Mouse (Mus musculus): ENCODE results near the gene Steap4.
"Not testable (repeated sequence)": the region's sequence is repeated elsewhere in the genome, so short reads cannot be mapped to it uniquely, and the experiment has no call there.

Gene Steap4

GRCm38 (mm10) chr5:7991631-7992030, 31.4 kb downstream of the Steap4 start:
- not testable (repeated sequence) for DNase-seq

DNA sequence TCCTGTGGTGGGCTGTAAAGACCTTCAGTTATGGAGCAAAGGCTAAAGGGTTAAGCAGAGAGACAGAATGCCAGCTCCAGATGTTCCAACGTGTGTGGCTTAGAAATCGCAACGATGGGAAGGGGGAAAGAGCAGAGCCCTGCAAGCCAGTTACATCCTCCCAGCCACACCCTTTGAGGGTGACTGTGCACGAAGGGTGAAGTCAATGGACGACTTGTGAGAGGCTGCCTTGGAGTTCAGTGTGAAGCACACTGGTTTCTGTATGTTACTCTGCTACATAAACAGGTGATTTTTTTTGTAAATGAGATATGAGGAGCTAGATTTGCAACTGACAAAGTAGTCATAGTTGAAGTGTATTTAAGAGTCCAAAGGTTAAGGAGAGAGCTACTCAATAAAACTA, 33.5 kb downstream of the Steap4 start:
- no peak for DNase-seq

- DNase-seq = no peak
Observed at GRCm38 (mm10) chr5:7995288-7995897, 35.1 kb downstream of the Steap4 start.

- DNase-seq = no peak
Observed at GRCm38 (mm10) chr5:7996401-7997044, 36.3 kb downstream of the Steap4 start.

DNA sequence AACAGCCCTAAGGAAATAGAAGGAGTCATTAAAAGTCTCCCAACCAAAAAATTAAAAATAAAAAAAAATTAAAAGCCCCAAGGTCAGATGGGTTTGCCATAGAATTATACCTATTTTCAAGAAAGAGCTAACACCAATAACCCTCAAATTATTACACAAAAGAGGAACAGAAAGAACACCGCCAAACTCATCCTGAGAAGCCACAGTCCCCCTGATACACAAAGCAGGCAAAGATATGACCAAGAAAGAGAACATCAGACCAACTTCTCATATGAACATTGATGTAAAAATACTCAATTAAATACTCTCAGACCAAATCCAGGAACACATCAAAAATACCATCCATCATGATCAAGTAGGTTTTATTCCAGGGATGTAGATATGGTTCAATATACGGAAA, 36.8 kb downstream of the Steap4 start:
- no peak for DNase-seq

- no peak for DNase-seq
Observed at GRCm38 (mm10) chr5:8000466-8000865, 40.2 kb downstream of the Steap4 start.

GRCm38 (mm10) chr5:8002827-8003226, 42.6 kb downstream of the Steap4 start:
- DNase-seq = no peak

GRCm38 (mm10) chr5:8013276-8013675, 53.0 kb downstream of the Steap4 start:
- no peak for DNase-seq
